Mouse (Mus musculus) adrenal gland, postnatal 4 days (tissue): Measurements from ENCODE around the gene Flt1. TPM values are rescaled to one million over a fixed set of nuclear protein-coding genes. Genes with fewer than 3 reads are reported as not detected.

ENCODE experiments used
- DNase-seq, 2 experiments: peaks; one replicate each; pipeline ENCODE4 v3.0.0; 2021 to 2022; ENCODE audit warnings: low spot score in 2 of 2, mixed read lengths in 2 of 2
- total RNA-seq, 2 experiments: library from RNA; stranded (reverse); gene quantifications; 2 replicates each; pipeline ENCODE4 v1.2.3; 2021

Gene Flt1
- total RNA-seq, 2 experiments from 2014 or later = 31.5 TPM

DNA sequence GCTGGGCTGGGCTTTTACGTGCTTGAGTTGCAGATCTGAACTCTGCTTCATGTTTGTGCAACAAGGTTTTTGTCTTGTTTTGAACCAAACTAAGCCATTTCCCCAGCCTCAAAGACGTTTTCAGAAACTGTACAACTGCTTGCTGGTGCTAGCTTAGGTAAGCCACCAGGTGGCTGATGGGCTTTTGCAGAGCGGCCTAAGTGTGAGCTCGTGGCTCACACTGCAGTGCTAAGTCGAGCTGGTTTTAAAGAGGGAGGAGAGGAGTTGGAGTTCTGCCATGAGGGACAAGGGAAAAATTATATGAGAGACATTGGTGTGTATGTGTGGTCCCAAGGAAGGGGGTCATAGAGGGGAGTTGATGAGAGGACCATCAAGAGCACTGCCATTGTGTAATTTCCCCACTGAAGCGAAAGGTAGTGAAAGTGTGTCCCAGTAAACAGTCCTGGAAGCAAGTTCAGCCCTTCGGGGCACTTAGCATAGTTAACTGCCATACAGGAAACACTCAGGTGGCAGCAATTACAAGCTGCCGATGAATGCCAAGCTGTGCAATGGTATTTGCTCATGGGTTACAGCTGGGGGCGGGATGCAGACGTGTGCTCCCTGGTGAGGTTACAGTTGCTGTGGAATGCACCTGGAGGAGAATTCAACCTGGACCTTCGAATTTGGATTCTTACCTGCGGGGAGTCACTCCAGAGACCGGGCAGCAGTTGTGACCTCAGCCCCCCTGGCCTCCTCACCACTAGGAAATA is 173.8 kb downstream of the Flt1 start:
- no peak for DNase-seq

DNA sequence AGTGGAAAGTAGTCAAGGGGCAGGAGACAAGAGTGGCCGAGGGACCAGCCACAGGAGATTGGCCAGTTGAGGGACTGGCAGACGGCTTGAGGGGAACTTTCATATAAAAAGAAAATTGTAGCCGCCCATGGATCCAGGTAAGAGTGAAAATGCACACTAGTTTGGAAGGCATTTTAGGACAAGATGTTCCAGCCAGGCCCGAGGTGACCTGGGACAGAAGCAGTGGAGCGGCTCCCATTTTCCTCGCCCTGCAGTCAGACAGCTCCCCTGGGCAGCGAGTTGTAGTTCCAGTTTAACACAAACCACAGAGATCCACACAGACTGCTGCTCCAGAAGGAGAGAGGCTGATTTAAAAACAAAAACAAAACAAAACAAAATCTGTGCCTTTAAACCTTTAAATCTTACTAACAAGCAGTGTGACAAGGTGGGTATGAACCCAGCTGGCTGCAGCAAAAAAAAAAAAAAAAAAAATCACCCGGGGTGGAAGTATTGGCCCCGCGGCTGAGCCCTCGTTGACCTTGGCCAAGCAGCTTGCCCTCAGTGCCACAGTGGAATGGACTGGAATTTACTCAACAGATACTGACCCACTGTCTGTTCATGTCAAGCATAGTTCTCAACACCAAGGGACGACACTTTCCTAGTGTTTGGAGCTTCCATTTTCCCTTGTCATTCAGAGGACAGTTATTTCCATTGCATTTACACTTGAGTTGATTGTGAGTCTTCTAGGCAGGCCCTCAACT is 176.6 kb downstream of the Flt1 start:
- no peak for DNase-seq

DNA sequence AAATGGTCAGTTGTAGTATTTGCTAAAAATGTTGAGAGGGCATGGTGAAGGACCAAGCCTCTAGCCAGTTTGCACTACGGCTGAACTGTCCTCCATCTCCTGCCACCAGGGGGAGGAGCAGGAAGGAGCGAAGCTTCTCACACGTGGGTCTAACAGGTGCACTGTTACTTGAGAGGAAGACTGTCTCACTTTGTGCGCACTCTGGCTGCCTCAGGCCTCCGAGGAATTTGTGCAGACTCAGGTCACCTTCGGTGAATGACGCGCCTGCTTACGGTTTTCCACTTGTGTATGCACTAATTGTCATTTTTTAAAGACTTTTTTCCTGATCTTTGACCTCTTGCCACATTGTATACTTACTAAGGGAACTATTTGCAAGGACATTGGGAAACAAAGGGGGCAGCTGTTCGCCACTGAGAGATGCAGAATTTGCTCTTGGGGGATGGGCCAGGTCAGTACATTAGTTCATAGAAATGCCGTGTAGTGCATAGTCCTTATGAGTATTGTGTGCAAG is 180.0 kb downstream of the Flt1 start:
- no peak for DNase-seq

DNA sequence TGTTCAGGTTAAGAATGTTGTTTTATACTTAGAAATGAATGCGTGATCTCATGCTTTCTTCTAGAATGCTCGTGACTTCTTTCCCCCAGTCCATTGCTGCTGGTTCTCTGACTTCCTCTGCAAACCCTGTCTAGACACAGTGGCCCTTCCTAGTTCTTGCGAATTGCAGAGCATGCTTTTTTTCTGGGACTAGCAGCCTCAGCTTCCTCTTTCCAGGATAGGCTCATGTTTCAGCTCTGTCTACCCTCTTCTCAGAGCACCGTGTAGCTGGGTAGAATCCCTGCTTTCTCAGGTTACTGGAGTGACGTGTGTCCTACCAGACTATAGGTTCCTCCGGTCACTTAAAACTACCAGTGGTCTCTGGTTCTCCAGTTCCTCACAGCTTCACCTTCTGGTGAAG is 183.5 kb downstream of the Flt1 start:
- no peak for DNase-seq

DNA sequence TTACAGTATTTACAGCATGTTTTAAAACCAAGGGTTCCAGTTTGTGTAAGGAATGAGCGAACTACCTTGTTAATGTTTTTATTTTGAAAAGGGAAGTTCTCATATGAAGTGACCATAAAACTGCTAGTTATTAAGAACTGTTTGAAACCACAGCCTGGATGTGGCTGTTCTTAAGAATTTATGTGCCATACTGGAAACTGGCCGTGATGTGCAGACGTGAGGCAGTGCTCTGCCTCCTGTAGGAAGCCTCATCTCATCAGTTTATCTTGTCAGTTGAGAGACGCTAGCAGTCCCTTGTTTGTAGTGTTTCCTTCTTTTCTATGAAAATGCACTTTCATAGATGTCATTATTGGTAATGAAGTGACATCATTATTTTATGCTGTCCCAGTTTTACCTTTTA is 186.0 kb downstream of the Flt1 start:
- DNase-seq = no peak

DNA sequence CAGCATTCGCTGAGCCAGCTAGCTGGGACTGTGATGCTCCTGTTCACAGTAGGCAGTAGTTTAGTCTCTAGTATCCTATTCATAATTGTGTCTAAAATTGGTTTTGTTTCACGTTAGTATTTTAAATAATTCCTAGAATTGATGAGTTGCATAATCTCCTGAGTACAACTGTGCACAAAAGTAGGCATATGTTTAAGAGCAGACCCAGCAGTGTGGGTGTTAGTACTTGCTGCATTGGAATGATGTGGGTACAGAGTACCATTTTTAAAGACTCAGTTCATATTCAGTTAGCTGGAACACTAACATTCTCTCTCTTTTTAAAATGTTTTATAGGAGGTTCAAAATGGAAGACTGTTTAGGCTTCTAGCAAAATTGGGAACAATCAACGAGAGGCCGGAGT is 186.4 kb downstream of the Flt1 start:
- no peak for DNase-seq

DNA sequence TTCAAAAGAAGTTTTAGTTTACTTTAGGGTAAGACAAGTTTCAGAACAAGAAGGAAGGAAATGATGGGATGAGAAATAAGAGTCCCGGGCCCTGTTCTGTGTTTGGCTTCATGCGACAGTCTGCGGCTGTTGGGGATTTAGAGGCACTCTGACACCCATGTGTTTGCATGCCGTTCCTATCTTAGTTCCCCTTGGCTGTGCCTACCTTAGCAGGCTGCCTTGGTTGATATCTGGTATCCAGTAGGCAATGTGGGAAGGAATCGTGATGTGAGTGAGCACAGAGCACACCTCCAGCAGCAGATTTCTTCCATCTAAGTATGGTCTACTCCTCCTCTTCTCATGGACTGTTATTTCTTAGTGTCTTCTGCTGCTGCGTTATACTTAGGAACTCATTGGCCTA is 193.8 kb downstream of the Flt1 start:
- DNase-seq = no peak

DNA sequence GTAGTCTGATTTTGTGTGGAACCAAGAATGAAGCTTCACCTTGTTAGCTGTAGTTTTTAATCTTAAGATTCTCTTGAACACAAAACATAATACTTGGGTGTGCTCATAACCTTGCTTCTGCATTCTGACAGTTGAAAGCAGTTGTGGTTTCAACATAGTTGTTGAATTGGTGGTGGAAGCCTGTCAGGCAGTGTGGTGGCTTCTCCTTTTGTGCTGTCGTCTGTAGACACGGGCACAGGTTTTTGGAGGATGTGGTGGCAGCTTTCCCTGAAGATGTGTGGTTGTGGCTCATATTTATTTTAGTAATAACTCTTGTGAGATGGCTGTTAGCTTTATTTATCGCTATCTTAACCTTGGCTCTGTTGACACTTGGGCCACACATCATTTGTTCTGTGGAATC is 198.0 kb downstream of the Flt1 start:
- no peak for DNase-seq

DNA sequence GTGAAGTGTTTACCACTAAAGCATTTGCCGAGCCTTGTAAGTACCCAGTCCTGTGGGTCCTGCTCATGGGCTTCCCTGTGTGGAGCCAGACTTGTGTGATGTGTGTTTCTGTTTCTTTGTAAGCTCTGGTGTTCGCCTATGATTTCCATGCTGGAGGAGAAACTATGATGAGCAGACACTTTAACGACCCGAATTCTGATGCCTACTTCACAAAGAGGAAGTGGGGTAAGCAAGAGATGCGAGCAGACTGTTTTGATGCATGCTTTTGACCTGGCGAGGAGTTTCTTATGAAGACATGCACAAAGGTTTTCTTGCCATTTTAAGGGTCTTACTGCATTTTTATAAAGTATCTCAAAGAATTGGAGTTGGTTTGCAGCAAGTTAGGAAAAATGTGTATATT is 198.8 kb downstream of the Flt1 start:
- no peak for DNase-seq

Other genes starting within 250 kb of the Flt1 start
- gene Pomp, start 134.4 kb upstream of the Flt1 start, total RNA-seq = 100 to 1,000 TPM; 147 to 177 TPM
- 1 to 10 TPM; 7.7 to 8.0 TPM for gene Slc46a3, start 168.8 kb upstream of the Flt1 start, total RNA-seq
- 1 to 10 TPM; 5.9 to 7.5 TPM for gene Mtus2, start 231.3 kb upstream of the Flt1 start, total RNA-seq